Mouse (Mus musculus): ENCODE measurements at regions not wholly inside any gene's neighbourhood (a gene's known extent, or its start where the extent isn't known, plus 50 kb on each side); places are given as distances from the start of the nearest gene placed in this dataset.

DNA sequence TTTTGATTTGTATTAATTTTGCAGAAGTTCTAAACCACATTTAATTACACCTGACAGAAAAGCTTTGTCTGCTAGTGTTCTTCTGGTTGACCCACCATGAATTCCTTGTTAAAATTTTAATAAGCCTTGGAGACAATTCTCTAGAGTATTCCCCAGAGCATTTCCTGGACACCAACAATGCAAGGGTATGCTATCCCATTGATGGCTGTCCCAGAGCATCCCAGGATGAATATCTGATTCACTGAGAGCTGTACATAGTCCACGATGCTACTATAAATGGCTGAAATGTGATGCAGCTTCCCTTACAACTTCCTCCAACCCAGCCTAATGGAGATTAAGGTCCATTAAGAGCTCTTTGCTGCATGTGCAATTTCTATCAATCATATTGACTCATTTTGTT is 682.7 kb upstream of the Gm5150 start:
- TF ChIP-seq CTCF (IDR thresholded peaks at IDR 0.05; ENCODE audit: borderline replicate concordance, extremely low read depth, insufficient read depth, insufficient read length) (no peak), POLR2A (IDR thresholded peaks at IDR 0.05; ENCODE audit: borderline replicate concordance, extremely low read depth, insufficient read depth, insufficient read length, poor library complexity, severe bottlenecking) (no peak)

Measured in brain, embryonic 14.5 days (tissue).